Mouse (Mus musculus): ENCODE results near the gene N4bp3. TPM values are rescaled to one million over a fixed set of nuclear protein-coding genes. Genes with fewer than 3 reads are reported as not detected.

N4bp3 gene
- 1.0 and 1.3 TPM in 2 replicates for polyA plus RNA-seq (2012; rRNA removed)

GRCm38 (mm10) chr11:51650691-51651515 lies at the start of gene N4bp3, which contains the start of gene D930048N14Rik:
TSS of gene N4bp3 (minus strand) at chr11:51650842.
TSS of gene D930048N14Rik (plus strand) at chr11:51650954.

DNA sequence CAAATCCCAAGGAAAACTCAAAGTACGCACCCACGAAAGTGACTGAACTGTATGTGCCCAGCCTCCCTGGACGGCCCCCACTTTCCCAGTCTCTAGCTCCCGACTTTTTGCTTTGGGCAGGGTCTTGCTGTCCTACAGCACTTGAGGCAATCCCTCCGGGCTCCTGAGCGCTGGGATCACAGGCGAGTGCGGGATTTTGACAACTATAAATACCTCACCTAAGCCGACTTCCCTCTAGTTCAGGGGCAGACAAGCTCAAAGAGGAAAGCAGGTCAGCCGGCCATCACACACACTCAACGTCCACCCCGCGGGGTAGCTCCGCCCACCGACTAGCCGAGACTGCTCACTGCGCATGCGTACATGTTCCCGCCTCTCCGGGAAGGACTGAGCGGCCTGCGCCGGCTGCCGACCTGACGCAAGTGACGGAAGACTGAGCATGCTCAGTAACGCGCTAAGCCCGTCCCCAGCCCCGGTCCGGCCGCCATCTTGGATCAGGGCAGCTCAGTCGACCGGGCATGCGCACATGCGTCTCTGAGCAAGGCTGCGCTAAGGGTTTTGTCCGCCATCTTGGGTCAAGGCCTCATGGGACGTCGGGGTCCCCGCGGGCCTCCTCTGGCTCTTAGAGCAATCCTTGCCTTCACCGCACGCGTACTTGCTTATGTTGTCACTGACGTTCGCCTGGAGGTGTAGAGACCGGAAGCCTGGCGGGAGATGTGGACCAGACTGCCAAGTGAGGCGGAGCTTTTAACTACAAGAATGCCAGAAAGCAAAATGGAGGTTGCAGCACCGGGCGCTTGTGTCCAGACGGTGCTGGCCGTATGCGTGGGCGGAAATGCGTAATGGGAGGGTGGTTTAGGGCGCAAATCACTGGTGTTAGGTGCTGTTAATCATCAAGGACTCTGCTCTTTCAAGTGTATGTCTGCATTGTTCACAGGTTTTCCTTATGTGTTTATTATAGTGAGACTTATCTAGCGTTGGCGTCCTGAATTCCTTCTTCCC lies 38.0 kb upstream of the N4bp3 start, which contains the start of gene 0610009B22Rik:
0610009B22Rik (minus strand) TSS at position 545 of the 999 bp plus-strand sequence.

DNA sequence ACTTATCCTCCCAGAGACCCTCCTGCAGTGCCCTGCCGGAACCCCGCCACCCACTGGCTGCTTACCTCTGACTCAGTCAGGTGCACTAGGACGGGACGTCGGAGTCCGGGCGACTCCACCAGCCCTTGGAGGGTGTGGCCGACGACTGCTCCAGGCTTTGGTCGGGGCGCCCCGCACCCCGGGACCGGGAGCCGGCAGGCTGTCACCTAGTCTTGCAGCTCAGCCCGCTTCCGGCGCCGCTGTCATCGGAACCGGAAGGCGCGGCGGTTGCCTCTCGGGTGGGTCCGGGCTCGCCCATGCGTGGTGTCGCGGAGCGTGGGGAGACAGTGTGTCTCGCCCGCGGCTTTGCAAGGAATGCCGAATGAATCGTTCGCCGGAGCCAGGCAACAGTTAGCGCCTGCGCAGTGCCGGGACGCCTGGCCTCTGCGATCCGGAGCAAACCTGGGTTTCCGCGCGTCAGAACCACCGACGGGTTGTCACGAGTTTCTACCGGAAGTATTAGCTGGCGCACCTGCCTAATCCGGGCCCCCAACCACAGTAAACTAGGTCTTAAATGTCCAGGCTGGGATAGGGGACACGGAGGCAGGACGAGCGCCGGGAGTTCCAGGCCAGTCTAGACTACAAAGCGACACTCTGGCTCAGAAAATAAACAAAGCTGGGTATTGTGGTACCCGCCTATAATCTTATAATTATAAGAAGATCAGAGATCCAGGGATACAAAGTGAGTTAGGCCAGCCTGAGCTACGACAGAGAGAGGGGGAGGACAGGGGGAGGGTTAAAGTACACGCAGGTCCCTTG lies 14.9 kb downstream of the N4bp3 start, which contains the start of gene Rmnd5b:
Rmnd5b (minus strand) TSS at position 372 of the 798 bp plus-strand sequence.

GRCm38 (mm10) chr11:51619409-51620060 lies 31.1 kb downstream of the N4bp3 start, which contains the start of gene Nhp2:
TSS of gene Nhp2 (plus strand) at chr11:51619735.

DNA sequence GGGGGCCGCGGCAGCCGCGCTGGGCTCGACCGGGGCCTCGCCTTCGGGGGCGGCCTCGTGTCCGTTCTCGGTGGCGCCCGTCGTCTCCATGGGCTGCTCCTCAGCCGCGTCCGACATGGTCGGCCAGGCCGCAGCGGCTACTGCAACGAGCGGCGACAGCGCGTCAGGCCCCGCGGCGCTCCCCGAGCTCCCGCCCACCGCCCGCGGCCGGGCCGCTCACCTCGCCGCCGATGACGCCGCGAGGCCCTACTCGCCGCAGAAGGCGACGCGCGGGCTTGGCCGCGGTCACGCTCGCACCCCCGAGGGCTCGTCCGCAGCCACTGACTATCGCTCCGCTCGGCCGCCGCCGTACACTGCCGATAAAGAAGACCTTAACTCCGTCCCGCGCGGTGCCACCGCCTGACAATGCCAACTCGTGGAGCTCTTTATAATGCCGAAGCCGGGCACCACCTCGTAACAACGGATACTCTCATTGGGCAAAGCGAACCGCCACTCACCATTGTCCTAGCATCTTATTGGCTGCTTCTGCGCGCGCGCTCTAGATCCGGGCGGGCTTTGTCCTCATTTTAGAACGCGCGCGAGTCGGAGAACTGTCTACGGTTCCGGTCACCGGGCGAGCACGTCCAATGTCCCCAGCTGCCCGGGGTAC lies 44.1 kb downstream of the N4bp3 start, which contains the start of gene Hnrnpab:
Hnrnpab (minus strand) TSS at position 401 of the 649 bp plus-strand sequence.

Other genes with a start within 250 kb of the N4bp3 start
- 8.8 and 10.1 TPM in 2 replicates for gene Phykpl, start 66.1 kb downstream of the N4bp3 start, polyA plus RNA-seq (2012; rRNA removed)
- gene Hnrnpab, start 44.0 kb downstream of the N4bp3 start, polyA plus RNA-seq (2012; rRNA removed): 274 and 281 TPM in 2 replicates
- gene Nhp2, start 31.1 kb downstream of the N4bp3 start, polyA plus RNA-seq (2012; rRNA removed): 81.1 and 90.9 TPM in 2 replicates
- 12.4 and 15.0 TPM in 2 replicates for gene Rmnd5b, start 14.9 kb downstream of the N4bp3 start, polyA plus RNA-seq (2012; rRNA removed)
- gene D930048N14Rik, start 112 bp upstream of the N4bp3 start, polyA plus RNA-seq (2012; rRNA removed): 0.85 and 1.0 TPM in 2 replicates
- 15.8 and 18.5 TPM in 2 replicates for gene 0610009B22Rik, start 38.0 kb upstream of the N4bp3 start, polyA plus RNA-seq (2012; rRNA removed)
- 3.2 and 4.5 TPM in 2 replicates for gene Sec24a, start 112.8 kb upstream of the N4bp3 start, polyA plus RNA-seq (2012; rRNA removed)
- gene Sar1b, start 112.8 kb upstream of the N4bp3 start, polyA plus RNA-seq (2012; rRNA removed): 34.7 and 45.1 TPM in 2 replicates
- gene Jade2, start 206.8 kb upstream of the N4bp3 start, polyA plus RNA-seq (2012; rRNA removed): 0.71 and 0.81 TPM in 2 replicates